Mouse (Mus musculus) adrenal gland, adult 10 weeks (tissue): ENCODE results near the gene Tmem260. TPM values are rescaled to one million over a fixed set of nuclear protein-coding genes. Genes with fewer than 3 reads are reported as not detected.

Experiments used
- polyA plus RNA-seq: library from polyadenylated mRNA; stranded (reverse); fragments of 350-450 nt; fragmentation: Illumina TruSeq; extraction: RNeasy Lipid Tissue Mini Kit (QIAGEN cat#74804); gene quantifications from one replicate; pipeline ENCODE4 v1.2.3, GENCODE M21; 2014; ENCODE audit warnings: low read depth, low replicate concordance

Tmem260 gene
- polyA plus RNA-seq, result 44.7 TPM

GRCm38 (mm10) chr14:48445984-48446683 lies at the start of gene Tmem260:
TSS of gene Tmem260 (plus strand) at chr14:48446124.

Other genes with a start within 250 kb of the Tmem260 start
- not detected for gene Otx2, start 227.7 kb downstream of the Tmem260 start, polyA plus RNA-seq